Mouse (Mus musculus) retina, adult 2 months (tissue): ENCODE measurements around the gene Ccdc157.
A peak's percentile ranks its signal among the peaks of the same experiment; 100 is the strongest.

Experiments used
- DNase-seq: peaks from one replicate; pipeline ENCODE4 v3.0.0-alpha.2; 2012; ENCODE audit warnings: low read depth, low spot score

The Ccdc157 gene

GRCm38 (mm10) chr11:4183511-4183910 is 23.4 kb upstream of the Ccdc157 start:
- no peak for DNase-seq

- DNase-seq = no peak
These were observed 22.0 kb upstream of the Ccdc157 start for GRCm38 (mm10) chr11:4182061-4182460.

GRCm38 (mm10) chr11:4177716-4178115 is 17.6 kb upstream of the Ccdc157 start:
- DNase-seq = no peak

GRCm38 (mm10) chr11:4174586-4174985 is 14.5 kb upstream of the Ccdc157 start:
- DNase-seq = no peak

- no peak for DNase-seq
These were observed 6.5 kb upstream of the Ccdc157 start for GRCm38 (mm10) chr11:4166467-4167090.

- no peak for DNase-seq
These were observed 4.6 kb upstream of the Ccdc157 start for GRCm38 (mm10) chr11:4164701-4165100.

GRCm38 (mm10) chr11:4160758-4161480 is 826 bp upstream of the Ccdc157 start:
- no peak for DNase-seq

GRCm38 (mm10) chr11:4158676-4159075 is 1.4 kb downstream of the Ccdc157 start:
- DNase-seq = no peak

- no peak for DNase-seq
These were observed 4.5 kb downstream of the Ccdc157 start for GRCm38 (mm10) chr11:4155641-4156040.

- DNase-seq = no peak
These were observed 6.4 kb downstream of the Ccdc157 start for GRCm38 (mm10) chr11:4153694-4154093.

- no peak for DNase-seq
These were observed 10.2 kb downstream of the Ccdc157 start for GRCm38 (mm10) chr11:4149886-4150285.

GRCm38 (mm10) chr11:4148536-4149156 is 11.4 kb downstream of the Ccdc157 start:
- no peak for DNase-seq

- DNase-seq = no peak
These were observed 12.0 kb downstream of the Ccdc157 start for GRCm38 (mm10) chr11:4148120-4148519.

GRCm38 (mm10) chr11:4147098-4147497 is 13.0 kb downstream of the Ccdc157 start:
- no peak for DNase-seq

- DNase-seq = no peak
These were observed 13.7 kb downstream of the Ccdc157 start for GRCm38 (mm10) chr11:4146381-4146780.

GRCm38 (mm10) chr11:4143281-4144062 is 16.6 kb downstream of the Ccdc157 start:
- DNase-seq = no peak

- DNase-seq = no peak
These were observed 17.7 kb downstream of the Ccdc157 start for GRCm38 (mm10) chr11:4142352-4142751.

- no peak for DNase-seq
These were observed 18.6 kb downstream of the Ccdc157 start for GRCm38 (mm10) chr11:4141505-4141904.

- DNase-seq = no peak
These were observed 21.1 kb downstream of the Ccdc157 start for GRCm38 (mm10) chr11:4138964-4139363.

- peak; percentile 88 for DNase-seq
These were observed 24.8 kb downstream of the Ccdc157 start, which contains the start of gene Rnf215 for GRCm38 (mm10) chr11:4134986-4135935. Gene Rnf215, plus strand, starts transcription at chr11:4135202.

- DNase-seq = no peak
These were observed 25.7 kb downstream of the Ccdc157 start for GRCm38 (mm10) chr11:4134400-4134799.
